Mouse (Mus musculus) heart, embryonic 10.5 days (tissue): ENCODE results near the gene Gimap7. TPM values are rescaled to one million over a fixed set of nuclear protein-coding genes. Genes with fewer than 3 reads are reported as not detected.

Experiments
- DNase-seq: peaks from one replicate; pipeline ENCODE4 v3.0.0-alpha.2; 2017; ENCODE audit warnings: low spot score
- H3K27ac ChIP-seq: fragments of 300-500 bp; sonication (generic); 2 replicates; pipeline ENCODE4 v1.5.1; 2016; ENCODE audit warnings: mild to moderate bottlenecking
- H3K27me3 ChIP-seq: fragments of 300-500 bp; sonication (generic); 2 replicates; pipeline ENCODE4 v1.6.1; 2016; ENCODE audit warnings: mild to moderate bottlenecking; ENCODE audit not compliant: poor library complexity, insufficient read depth, severe bottlenecking
- H3K36me3 ChIP-seq: fragments of 300-500 bp; sonication (generic); 2 replicates; pipeline ENCODE4 v1.6.1; 2016; ENCODE audit warnings: mild to moderate bottlenecking, moderate library complexity
- H3K4me1 ChIP-seq: fragments of 300-500 bp; sonication (generic); 2 replicates; pipeline ENCODE4 v1.6.1; 2016; ENCODE audit warnings: mild to moderate bottlenecking
- H3K4me3 ChIP-seq: fragments of 300-500 bp; sonication (generic); 2 replicates; pipeline ENCODE4 v1.5.1; 2016; ENCODE audit warnings: mild to moderate bottlenecking, moderate library complexity
- H3K9me3 ChIP-seq: fragments of 300-500 bp; sonication (generic); 2 replicates; pipeline ENCODE4 v1.6.1; 2016; ENCODE audit warnings: mild to moderate bottlenecking, moderate library complexity
- WGBS: fragments of 180-500 bp; shearing (Covaris S2); methylation state at CpG from one replicate; pipeline ENCODE4 v1.1.7; 2016; 5-methylcytosine and 5-hydroxymethylcytosine counted together
- polyA plus RNA-seq: library from polyadenylated mRNA; unstranded; fragments of >200 nt; fragmentation: Nextera tagmentation; extraction: Ambion mirVana; gene quantifications from 2 replicates; pipeline ENCODE4 v1.2.1, GENCODE M21; 2016

Gene Gimap7
- polyA plus RNA-seq, 1 experiment from 2014 or later, result not detected

DNA sequence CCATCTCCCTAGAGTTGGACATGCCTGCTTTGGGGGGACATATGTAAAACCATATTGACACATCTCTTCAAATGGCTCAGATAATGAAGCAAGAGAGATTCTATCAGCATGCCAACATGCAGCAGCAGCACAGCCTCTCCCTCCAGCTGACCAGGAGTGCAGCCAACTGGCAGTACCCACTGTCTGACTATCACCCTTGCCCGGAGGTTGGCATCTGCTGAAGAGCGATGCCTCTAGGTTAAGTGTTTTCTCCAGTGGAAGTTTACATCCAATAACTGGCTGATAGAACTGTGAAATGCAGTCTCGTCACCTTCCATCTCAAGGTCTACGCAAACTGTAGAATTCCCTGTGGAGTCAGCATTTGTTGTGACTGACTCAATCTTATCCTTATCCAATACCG is 19.3 kb downstream of the Gimap7 start:
- Histone ChIP-seq H3K4me3 (no peak overlapping the region), H3K27ac (no peak overlapping the region), H3K4me1 (peaks cover 15% of the 10 kb centered on the region), H3K9me3 (no peaks in the 10 kb centered on the region), H3K27me3 (peaks cover 21% of the 10 kb centered on the region), H3K36me3 (peaks cover 3% of the 10 kb centered on the region; the same call in 1 of the 2 replicates)
- no peak for DNase-seq
- WGBS, result 73% methylated on average over 5 of the region's 5 CpGs

DNA sequence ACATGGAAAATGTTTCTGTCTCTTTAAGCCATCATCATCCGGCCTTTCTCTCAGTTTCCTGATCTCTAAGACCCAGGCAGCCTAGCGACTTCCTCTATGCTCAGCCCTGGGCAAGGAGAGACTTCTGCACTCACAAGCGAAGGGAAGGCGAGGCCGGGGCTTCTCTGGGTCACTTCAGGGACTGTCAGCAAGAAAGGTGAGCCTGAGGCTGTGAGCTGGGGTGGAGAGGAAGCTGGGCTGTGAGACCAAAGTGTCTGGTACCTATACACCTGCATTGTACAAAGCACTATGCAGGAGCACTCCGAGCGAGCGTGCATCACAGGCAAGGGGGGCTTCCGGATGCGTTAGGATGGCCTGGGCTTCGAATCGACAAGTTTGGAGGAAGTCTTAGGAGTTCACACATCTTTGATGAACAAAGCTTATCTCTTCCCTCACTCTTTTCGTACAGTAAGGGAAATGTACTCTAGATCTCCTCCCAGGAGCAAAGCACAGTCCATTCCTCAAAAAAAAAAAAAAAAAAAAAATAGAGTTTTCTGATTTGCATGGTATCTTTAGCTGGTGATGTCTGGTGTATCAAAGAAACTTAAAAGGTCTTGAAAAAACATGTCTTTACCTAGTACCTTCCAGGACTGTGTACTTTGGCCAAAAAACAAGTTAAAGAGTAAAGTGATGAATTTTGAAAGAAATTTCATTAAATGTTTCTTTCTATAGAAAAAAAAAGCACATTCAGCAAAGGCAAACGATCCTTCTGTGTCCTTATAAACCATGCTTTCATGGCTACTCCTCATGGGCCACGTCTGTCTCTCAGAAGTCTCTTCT is 20.7 kb downstream of the Gimap7 start, which contains the start of gene Gimap1:
Gene Gimap1 (plus strand): TSS at position 94 of the 819 bp plus-strand sequence.
- peak; percentile 73 for DNase-seq

DNA sequence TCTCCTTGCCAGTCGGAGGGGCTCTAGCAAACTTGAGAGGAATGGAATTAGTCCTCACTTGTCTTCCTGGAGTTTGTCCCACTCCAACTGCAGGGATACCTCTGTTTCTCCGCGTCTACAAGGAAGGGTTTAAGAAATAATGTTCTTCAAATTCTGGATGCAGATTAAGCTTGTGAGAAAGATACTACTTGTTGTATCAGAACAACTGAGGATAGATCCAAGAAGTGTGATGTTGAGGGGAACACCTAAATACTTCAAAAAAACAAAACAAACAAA is 21.3 kb downstream of the Gimap7 start:
- Histone ChIP-seq H3K9me3 (no peaks in the 10 kb centered on the region), H3K27ac (no peak overlapping the region), H3K27me3 (peaks cover 34% of the 10 kb centered on the region), H3K4me1 (peaks cover 19% of the 10 kb centered on the region), H3K4me3 (0 out of 2 replicates have a peak overlapping the region, but pooled peaks have one; percentile 22), H3K36me3 (peaks cover 6% of the 10 kb centered on the region; the same call in 1 of the 2 replicates)
- peak; percentile 24 for DNase-seq
- 81% methylated on average over 3 of the region's 3 CpGs for WGBS

More for the DNA sequence above, 20.7 kb downstream of the Gimap7 start, which contains the start of gene Gimap1:
- Histone ChIP-seq H3K4me3 (peak within 1 kb of the TSS; percentile 42), H3K9me3 (no peaks in the 10 kb centered on the region), H3K4me1 (peaks cover 19% of the 10 kb centered on the region), H3K36me3 (peaks cover 6% of the 10 kb centered on the region; the same call in 1 of the 2 replicates), H3K27ac (no peak within 1 kb of the TSS), H3K27me3 (peaks cover 34% of the 10 kb centered on the region)
- 58% methylated on average over 15 of the region's 15 CpGs for WGBS

DNA sequence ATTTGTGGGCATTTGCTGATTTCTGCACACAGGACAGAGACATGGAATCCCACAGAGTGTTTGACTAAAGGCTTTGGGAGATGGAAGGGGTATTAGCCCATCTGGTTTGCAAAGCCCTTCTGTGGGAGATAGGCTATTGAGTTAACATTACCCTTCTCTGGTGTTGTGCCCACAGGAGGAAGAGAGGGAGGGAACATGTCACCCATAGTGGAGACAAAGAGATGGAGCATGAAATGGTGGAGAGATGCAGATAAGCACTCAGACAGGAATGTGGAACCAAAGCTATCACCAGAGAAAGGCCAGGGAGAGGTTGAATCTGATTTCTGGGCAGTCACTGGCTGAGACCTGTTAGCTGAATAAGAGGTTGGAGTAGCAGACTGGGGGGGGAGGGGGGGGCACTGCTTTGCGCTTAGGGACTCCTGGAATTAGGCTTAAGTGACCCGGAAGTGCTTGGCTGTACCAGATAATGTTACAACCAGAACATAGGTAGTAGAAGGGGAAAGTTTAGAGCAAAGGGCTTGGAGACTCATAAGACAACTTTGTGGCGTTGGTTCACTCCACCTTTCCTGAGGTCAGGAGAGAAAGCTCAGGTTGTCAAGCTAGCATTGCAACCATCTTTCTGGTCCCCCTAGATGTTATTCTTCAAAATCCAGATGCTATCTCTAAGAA is 22.2 kb downstream of the Gimap7 start:
- WGBS, result 51% methylated on average over 3 of the region's 3 CpGs
- Histone ChIP-seq H3K4me3 (0 out of 2 replicates have a peak overlapping the region, but pooled peaks have one; percentile 7), H3K27ac (no peak overlapping the region), H3K4me1 (peaks cover 19% of the 10 kb centered on the region), H3K9me3 (no peaks in the 10 kb centered on the region), H3K27me3 (peaks cover 41% of the 10 kb centered on the region), H3K36me3 (peaks cover 6% of the 10 kb centered on the region; the same call in 1 of the 2 replicates)
- peak; percentile 42 for DNase-seq

DNA sequence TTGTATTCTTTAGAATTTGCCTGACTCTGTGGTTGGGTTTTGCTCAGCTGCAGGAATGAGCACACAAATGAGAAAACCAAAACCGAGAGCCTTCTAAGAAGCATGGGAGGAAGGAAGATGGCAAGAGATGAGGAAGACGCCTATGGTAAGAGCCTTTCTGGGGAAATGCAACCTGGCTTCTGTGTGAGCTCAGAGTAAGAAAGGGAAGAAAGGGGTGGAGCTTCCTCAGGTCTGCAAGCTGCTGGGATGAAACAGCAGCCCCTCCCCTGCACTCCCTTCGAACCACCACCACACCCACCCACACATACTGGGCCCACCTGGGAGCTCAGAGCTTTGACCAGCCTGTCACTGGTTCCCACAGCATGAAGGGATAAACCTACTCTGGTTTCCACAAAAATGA is 22.9 kb downstream of the Gimap7 start:
- no peak overlapping the region for H3K27ac ChIP-seq
- peaks cover 47% of the 10 kb centered on the region for H3K27me3 ChIP-seq
- H3K9me3 ChIP-seq, result no peaks in the 10 kb centered on the region
- WGBS, result 23% methylated on average over 3 of the region's 3 CpGs
- peaks cover 26% of the 10 kb centered on the region for H3K4me1 ChIP-seq
- no peak overlapping the region for H3K4me3 ChIP-seq
- peak; percentile 58 for DNase-seq
- H3K36me3 ChIP-seq, result peaks cover 6% of the 10 kb centered on the region; the same call in 1 of the 2 replicates

DNA sequence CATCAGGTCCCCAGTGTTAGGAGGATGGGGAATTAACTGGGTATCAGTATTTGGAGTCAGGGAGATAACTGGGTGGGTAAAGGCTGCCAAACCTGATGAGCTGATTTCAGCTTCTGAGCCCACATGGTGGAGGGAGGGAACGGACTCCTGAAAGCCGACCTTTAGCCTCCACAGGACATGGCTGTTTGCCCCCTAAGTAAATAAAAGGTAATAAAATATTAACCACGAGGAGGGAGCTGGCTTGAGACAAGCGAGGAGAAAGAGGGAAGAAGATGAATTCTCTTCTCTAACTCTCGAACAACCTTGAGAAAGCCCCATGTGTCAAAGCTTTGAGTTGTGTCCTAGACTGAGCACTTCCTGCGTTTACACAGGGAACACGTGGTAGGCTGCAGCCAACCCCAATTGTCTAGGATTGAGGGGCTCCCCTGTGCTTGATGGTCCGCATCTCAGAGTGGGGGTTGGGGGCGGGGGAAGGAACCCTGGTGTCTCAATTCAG is 23.3 kb downstream of the Gimap7 start:
- no peaks in the 10 kb centered on the region for H3K9me3 ChIP-seq
- peaks cover 26% of the 10 kb centered on the region for H3K4me1 ChIP-seq
- H3K36me3 ChIP-seq, result peaks cover 6% of the 10 kb centered on the region; the same call in 1 of the 2 replicates
- WGBS, result 34% methylated on average over 9 of the region's 9 CpGs
- no peak overlapping the region for H3K4me3 ChIP-seq
- peak; percentile 71 for DNase-seq
- H3K27me3 ChIP-seq, result peaks cover 47% of the 10 kb centered on the region
- H3K27ac ChIP-seq, result no peak overlapping the region

DNA sequence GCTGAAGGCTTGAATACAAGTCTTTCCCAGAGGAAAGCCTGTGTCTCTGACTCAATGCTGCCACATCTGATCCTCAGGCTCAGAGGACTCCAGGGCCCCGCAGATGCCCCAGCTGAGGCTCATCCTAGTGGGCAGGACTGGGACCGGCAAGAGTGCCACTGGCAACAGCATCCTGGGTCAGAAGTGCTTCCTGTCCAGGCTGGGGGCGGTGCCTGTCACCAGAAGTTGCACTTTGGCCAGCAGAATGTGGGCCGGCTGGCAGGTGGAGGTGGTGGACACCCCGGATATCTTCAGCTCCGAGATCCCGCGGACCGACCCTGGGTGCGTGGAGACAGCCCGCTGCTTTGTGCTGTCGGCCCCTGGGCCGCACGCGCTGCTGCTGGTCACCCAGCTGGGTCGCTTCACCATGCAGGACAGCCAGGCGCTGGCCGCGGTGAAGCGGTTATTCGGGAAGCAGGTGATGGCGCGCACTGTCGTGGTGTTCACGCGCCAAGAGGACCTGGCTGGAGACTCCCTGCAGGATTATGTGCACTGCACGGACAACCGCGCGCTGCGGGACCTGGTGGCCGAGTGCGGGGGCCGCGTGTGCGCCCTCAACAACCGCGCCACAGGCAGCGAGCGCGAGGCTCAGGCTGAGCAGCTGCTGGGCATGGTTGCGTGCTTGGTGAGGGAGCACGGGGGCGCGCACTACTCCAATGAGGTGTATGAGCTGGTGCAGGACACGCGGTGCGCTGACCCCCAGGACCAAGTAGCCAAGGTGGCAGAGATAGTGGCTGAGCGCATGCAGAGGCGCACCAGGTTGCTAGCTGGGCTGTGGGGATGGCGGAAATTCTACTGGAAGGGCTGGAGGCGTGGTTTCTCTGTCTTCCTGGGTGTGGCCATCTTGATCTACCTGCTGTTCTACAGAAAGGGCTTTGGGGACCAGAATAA is 24.3 kb downstream of the Gimap7 start:
- peak; percentile 75 for DNase-seq
- Histone ChIP-seq H3K27ac (peak overlapping the region; percentile 50; the same call in 1 of the 2 replicates), H3K9me3 (no peaks in the 10 kb centered on the region), H3K4me1 (peaks cover 26% of the 10 kb centered on the region), H3K27me3 (peaks cover 47% of the 10 kb centered on the region), H3K36me3 (peaks cover 6% of the 10 kb centered on the region; the same call in 1 of the 2 replicates), H3K4me3 (peak overlapping the region; percentile 61)
- WGBS, result 9% methylated on average over 52 of the region's 52 CpGs

DNA sequence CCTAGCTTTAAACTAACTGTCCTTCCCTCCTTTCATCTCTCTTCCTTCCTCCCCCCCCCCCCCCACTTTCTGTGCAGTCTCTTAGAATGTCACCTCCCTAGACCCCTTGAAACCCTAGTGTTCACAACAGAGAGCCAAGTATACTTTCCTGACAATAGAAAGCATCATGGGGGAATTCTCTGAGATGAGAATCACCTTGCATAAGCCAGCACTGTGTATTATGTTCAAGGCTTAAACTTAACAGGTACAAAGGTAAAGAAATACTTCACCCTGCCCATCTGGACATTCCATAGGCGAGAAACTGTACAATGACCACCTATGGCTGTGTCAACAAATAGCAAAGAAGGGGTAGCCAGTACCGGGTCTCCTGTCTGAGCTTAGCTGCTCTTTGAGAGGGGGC is 27.1 kb downstream of the Gimap7 start:
- H3K27ac ChIP-seq, result 0 out of 2 replicates have a peak overlapping the region, but pooled peaks have one; percentile 59

DNA sequence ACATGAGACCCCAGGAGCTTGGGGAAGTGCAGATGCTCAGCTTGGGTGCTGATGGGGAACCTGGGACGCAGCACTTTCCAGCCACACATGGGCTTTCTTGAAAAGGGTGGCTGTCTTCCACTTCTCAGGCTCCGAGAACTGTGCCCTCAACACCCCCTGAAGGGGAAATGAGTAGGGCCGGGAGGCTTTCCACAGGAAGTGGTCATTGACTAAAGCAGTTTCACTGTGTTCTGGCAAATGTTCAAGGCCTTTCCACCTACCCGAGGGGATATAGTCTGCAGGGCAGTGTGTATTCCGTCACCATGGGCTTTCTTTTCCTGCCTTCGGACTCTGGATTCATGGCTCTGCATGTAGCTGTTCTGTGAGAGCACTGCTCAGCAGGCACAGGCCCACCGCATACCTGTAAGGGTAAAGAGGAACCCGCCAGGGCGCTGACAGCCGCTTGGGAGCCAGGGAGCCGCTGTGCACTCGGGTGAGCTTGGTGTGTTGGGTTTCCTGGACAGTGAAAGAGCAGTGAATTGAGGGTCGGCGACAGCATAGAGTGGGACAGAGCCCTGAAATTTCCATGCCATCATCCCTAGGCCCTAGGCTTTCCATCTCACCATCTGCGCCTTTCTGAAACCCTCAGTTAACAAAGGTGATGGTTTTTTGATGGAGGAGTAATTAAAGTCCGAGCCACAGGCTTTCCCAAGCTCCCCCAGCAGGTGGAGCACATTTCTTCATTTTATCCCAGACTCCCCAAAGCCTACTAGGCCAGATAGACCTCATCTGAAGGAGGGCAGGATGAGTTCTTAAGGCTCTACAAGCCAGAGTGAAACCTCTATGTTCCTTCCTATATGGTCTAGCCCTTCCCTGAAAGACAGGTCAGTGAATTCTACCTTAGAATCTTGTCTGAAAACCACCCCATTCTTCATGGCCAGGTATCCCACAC is 27.8 kb downstream of the Gimap7 start, which contains the start of gene Gimap5:
Gene Gimap5 (plus strand): TSS at position 239 of the 931 bp plus-strand sequence.
- Histone ChIP-seq H3K27ac (peak within 1 kb of the TSS; percentile 71), H3K4me3 (peak within 1 kb of the TSS; percentile 31; the same call in 1 of the 2 replicates), H3K4me1 (peaks cover 25% of the 10 kb centered on the region), H3K27me3 (peaks cover 41% of the 10 kb centered on the region), H3K9me3 (no peaks in the 10 kb centered on the region), H3K36me3 (peaks cover 6% of the 10 kb centered on the region; the same call in 1 of the 2 replicates)
- 42% methylated on average over 16 of the region's 16 CpGs for WGBS
- peak; percentile 74 for DNase-seq

More for the DNA sequence above, 27.1 kb downstream of the Gimap7 start:
- WGBS, result 67% methylated on average over 2 of the region's 2 CpGs
- Histone ChIP-seq H3K4me1 (peaks cover 26% of the 10 kb centered on the region), H3K27me3 (peaks cover 47% of the 10 kb centered on the region), H3K36me3 (peaks cover 6% of the 10 kb centered on the region; the same call in 1 of the 2 replicates), H3K4me3 (no peak overlapping the region), H3K9me3 (no peaks in the 10 kb centered on the region)
- peak; percentile 38 for DNase-seq

DNA sequence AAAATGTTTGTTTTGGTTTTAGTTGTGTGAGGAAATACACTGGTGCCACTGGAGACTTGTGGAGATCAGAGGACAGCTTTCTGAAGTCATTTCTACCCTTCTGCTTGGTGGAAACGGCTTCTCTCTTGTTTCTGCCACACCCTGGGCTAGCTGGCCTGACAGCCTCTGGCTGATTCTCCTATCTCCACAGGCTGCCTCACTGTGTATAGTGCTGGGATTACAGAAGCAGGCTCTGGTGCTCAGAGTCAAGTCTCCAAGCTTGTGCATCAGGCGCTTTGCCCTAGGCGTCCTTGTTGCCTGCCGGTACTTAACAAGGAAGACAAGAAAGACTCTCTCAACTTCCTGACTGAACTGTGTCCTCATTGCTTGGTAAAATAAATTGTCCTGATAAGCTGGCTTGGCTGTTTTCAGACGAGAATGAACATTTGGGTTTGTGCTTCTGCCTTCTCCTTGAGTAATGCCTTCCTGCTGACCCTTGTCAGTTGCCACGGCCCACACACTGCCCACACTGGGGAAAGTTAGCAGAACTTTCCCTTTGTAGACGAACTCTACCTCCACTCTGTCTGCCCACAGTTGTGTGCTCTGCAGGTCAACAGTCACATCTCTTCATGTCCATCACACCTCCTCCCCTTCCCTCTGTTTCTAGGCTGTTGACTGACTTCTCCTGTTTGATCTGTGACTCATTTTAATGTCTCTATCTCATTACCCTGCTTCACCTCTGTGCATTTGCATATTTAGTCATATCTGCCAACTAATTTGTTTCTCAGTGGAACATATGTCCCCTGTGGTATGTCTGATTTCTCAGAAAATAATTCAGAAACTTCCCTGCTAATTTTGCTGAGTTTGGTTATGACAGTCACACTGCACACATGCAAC is 28.9 kb downstream of the Gimap7 start:
- no peak overlapping the region for H3K4me3 ChIP-seq
- 50% methylated on average over 7 of the region's 7 CpGs for WGBS
- no peak overlapping the region; the same call in 1 of the 2 replicates for H3K27ac ChIP-seq

More for the DNA sequence above, 28.9 kb downstream of the Gimap7 start:
- peak; percentile 46 for DNase-seq
- H3K9me3 ChIP-seq, result no peaks in the 10 kb centered on the region
- peaks cover 15% of the 10 kb centered on the region for H3K4me1 ChIP-seq
- peaks cover 6% of the 10 kb centered on the region; the same call in 1 of the 2 replicates for H3K36me3 ChIP-seq
- H3K27me3 ChIP-seq, result peaks cover 30% of the 10 kb centered on the region
